Mouse (Mus musculus) E14TG2a.4 (cell line): ENCODE measurements around the gene Ypel1.

ENCODE experiments used
- CTCF ChIP-seq: conservative IDR thresholded peaks from 2 replicates; pipeline ENCODE4 v1.5.1; 2014; ENCODE audit warnings: low read length
- NANOG ChIP-seq: IDR thresholded peaks from 2 replicates; pipeline ENCODE4 v1.6.1; 2014; ENCODE audit warnings: borderline replicate concordance, low read length, mixed read lengths
- POU5F1 ChIP-seq: IDR thresholded peaks from 2 replicates; pipeline ENCODE4 v1.6.1; 2014; ENCODE audit warnings: low read length, borderline replicate concordance

DNA sequence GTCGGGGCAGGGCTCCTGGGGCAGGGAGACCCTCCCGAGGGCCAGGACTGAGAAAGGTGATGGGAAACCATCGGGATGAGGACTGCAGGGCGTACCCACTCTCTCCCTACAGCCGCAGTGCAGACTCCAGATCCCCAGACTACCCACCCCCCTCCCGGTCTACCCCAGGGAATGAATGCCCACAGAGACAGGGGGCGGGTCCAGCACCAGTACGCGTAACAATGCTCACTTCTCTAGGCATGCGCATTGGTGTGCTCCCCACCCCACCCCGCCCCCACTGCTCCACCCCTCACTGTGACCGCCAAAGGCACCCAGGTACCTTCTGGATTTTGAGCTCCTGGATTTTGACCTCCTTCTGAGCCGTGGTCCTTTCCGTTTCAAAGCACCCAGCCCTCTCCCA is 52.1 kb downstream of the Ypel1 start:
- TF ChIP-seq CTCF (no peak), NANOG (no peak), POU5F1 (no peak)
